8 mouse cellular contexts compared by ENCODE assay signal in genomic region chr1:152766032-152766772, GRCm38 (mm10). TPM values are rescaled to one million over a fixed set of nuclear protein-coding genes. Genes with fewer than 3 reads are reported as not detected.
A peak's percentile ranks its signal among the peaks of the same experiment; 100 is the strongest.
DNase-seq lines count a peak whose midpoint lies in the region; ATAC-seq and TF ChIP-seq lines count a peak whose summit lies in the region.

Rgl1 (minus strand) TSS chr1:152766351.
Arpc5 (plus strand) TSS chr1:152766542.

- WGBS in hindbrain, embryonic 10.5 days = under 1% methylated on average over 84 of the region's 86 CpGs
- under 1% methylated on average over 62 of the region's 86 CpGs for WGBS in lung, postnatal 0 days

- H3K9me3 ChIP-seq in hindbrain, embryonic 10.5 days = no peaks in the 10 kb centered on the region
- no peaks in the 10 kb centered on the region for H3K9me3 ChIP-seq in lung, postnatal 0 days (ENCODE audit: low read length)

- peak within 1 kb of the TSS; percentile 92 for H3K27ac ChIP-seq in hindbrain, embryonic 10.5 days
- H3K27ac ChIP-seq in lung, postnatal 0 days (ENCODE audit: low read length) = peak within 1 kb of the TSS; percentile 91

- no peak; the same call in 1 of the 2 replicates for TF ChIP-seq CTCF in lung, postnatal 0 days (IDR thresholded peaks at IDR 0.05)

- peak within 1 kb of the TSS; percentile 91 for H3K4me3 ChIP-seq in hindbrain, embryonic 10.5 days
- peak within 1 kb of the TSS; percentile 97 for H3K4me3 ChIP-seq in lung, postnatal 0 days (ENCODE audit: low read depth, low read length)

- peaks cover 8% of the 10 kb centered on the region for H3K4me1 ChIP-seq in hindbrain, embryonic 10.5 days (replicated peaks)
- H3K4me1 ChIP-seq in lung, postnatal 0 days (ENCODE audit: insufficient read depth, low read depth, low read length) = peaks cover 6% of the 10 kb centered on the region; the same call in 1 of the 2 replicates

- H3K27me3 ChIP-seq in hindbrain, embryonic 10.5 days (ENCODE audit: insufficient read depth, poor library complexity, severe bottlenecking) = peaks cover 20% of the 10 kb centered on the region
- H3K27me3 ChIP-seq in lung, postnatal 0 days (replicated peaks; ENCODE audit: insufficient read depth, low read length) = no peaks in the 10 kb centered on the region

- no peak for TF ChIP-seq EP300 in lung, postnatal 0 days (IDR thresholded peaks at IDR 0.05)

- peak; percentile 86 for ATAC-seq in frontal cortex, adult (ENCODE audit: low TSS enrichment)
- peak; percentile 98 for ATAC-seq in lung, postnatal 0 days

- peak; percentile 98 for DNase-seq in MN1 (ENCODE audit: low spot score)
- peak; percentile 97 for DNase-seq in cerebellum, adult 9-10 months
- DNase-seq in hindbrain, embryonic 10.5 days (ENCODE audit: low spot score) = peak; percentile 97
- peak; percentile 98 for DNase-seq in layer of hippocampus, adult 9-11 months
- peak; percentile 99 for DNase-seq in lung, postnatal 0 days (ENCODE audit: low spot score)
- peak; percentile 96 for DNase-seq in ovary, postnatal 14 days (ENCODE audit: low spot score)
- peak; percentile 98 for DNase-seq in thymus, postnatal 14 days

- peak within 1 kb of the TSS; percentile 89 for H3K4me2 ChIP-seq in lung, postnatal 0 days (replicated peaks; ENCODE audit: low read depth, low read length)

- peak within 1 kb of the TSS; percentile 90 for H3K9ac ChIP-seq in lung, postnatal 0 days (replicated peaks; ENCODE audit: low read depth)

- peaks cover 21% of the 10 kb centered on the region for H3K36me3 ChIP-seq in hindbrain, embryonic 10.5 days
- peaks cover 9% of the 10 kb centered on the region; the same call in 1 of the 2 replicates for H3K36me3 ChIP-seq in lung, postnatal 0 days (ENCODE audit: insufficient read depth, low read length)

RNA-seq across cellular contexts. Expression of gene Rgl1, which starts in this region (rescaled TPM):
- 27.1 and 28.9 TPM in 2 replicates for polyA plus RNA-seq in hindbrain, embryonic 10.5 days (2016; fragmentation: Nextera tagmentation; extraction: Ambion mirVana)
- polyA plus RNA-seq in lung, postnatal 0 days (2015; fragmentation: Nextera tagmentation; extraction: Ambion mirVana) = 33.2 and 44.4 TPM in 2 replicates

RNA-seq across cellular contexts. Expression of gene Arpc5, which starts in this region (rescaled TPM):
- polyA plus RNA-seq in hindbrain, embryonic 10.5 days (2016; fragmentation: Nextera tagmentation; extraction: Ambion mirVana) = 231 and 256 TPM in 2 replicates
- polyA plus RNA-seq in lung, postnatal 0 days (2015; fragmentation: Nextera tagmentation; extraction: Ambion mirVana) = 376 and 377 TPM in 2 replicates

Comparison
In these comparisons a context has a peak if more than half of its experiments do, and no peak if none do; other contexts are left out.
1. Peak in every context shown above with its lines: DNase-seq, ATAC-seq, H3K4me3 ChIP-seq and H3K27ac ChIP-seq.